Mouse (Mus musculus) ES-E14 (cell line): Measurements from ENCODE around the gene Olfr1309.

ENCODE experiments used
- CHD2 ChIP-seq: IDR thresholded peaks from 2 replicates; pipeline ENCODE4 v1.6.1; 2014; ENCODE audit warnings: mild to moderate bottlenecking, low read depth, low read length, inconsistent platforms
- HCFC1 ChIP-seq: IDR thresholded peaks from 2 replicates; pipeline ENCODE4 v1.6.1; 2012; ENCODE audit warnings: low read length, inconsistent platforms, borderline replicate concordance; ENCODE audit not compliant: insufficient read depth
- MAFK ChIP-seq: IDR thresholded peaks from 2 replicates; pipeline ENCODE4 v1.6.1; 2014; ENCODE audit warnings: mild to moderate bottlenecking, low read depth, low read length, inconsistent platforms; ENCODE audit not compliant: insufficient read depth
- ZC3H11A ChIP-seq: IDR thresholded peaks from 2 replicates; pipeline ENCODE4 v1.6.1; 2012; ENCODE audit warnings: low read depth, mild to moderate bottlenecking, inconsistent platforms, low read length, borderline replicate concordance

DNA sequence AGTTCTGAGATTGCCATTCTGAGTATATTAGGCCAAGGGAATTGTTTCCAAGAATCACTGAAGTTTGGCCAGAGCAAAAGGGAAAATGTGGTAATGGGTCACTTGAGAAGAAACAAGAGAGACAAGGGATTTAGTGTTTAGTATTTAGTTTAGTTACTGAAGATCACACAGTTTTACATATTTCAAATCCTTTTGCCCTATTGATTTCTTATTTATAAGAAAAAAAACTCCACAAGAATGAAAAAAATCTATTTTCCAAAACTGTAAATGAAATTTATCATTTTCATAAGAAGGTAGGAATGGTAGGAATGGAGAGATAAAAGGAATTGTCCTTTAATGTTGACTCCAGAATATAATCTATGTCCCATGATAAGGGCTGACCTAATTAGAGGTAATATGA lies 22.5 kb upstream of the Olfr1309 start, which contains the start of gene Olfr1310:
- TF ChIP-seq HCFC1: no peak
- no peak for TF ChIP-seq MAFK
- TF ChIP-seq CHD2: no peak
- no peak for TF ChIP-seq ZC3H11A
